ENCODE assay signal across 5 mouse cellular contexts in the genomic region with DNA sequence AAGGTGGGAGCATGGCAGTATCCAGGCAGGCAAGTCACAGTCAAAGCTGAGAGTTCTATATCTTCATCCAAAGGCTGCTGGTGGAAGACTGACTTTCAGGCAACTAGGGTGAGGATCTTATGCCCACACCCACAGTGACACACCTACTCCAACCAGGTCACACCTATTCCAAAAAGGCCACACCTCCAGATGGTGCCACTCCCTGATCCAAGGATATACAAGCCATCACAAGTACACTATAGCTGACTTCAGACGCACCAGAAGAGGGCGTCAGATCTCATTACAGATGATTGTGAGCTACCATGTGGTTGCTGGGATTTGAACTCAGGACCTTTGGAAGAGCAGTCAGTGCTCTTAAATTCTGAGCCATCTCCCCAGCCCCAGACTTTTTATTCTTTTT. TPM values are rescaled to one million over a fixed set of nuclear protein-coding genes. Genes with fewer than 3 reads are reported as not detected.
DNase-seq lines count a peak whose midpoint lies in the region; ATAC-seq and TF ChIP-seq lines count a peak whose summit lies in the region.
"Not testable (repeated sequence)": the region's sequence is repeated elsewhere in the genome, so short reads cannot be mapped to it uniquely, and the experiment has no call there.

No protein-coding gene starts in this region.

- ATAC-seq in liver, embryonic 12.5 days: peak; percentile 57; the same call in 1 of the 2 replicates
- ATAC-seq in liver, embryonic 13.5 days (ENCODE audit: low read depth): peak; percentile 62; the same call in 1 of the 2 replicates
- not testable (repeated sequence) for ATAC-seq in liver, embryonic 14.5 days (ENCODE audit: insufficient read depth); stomach, postnatal 0 days (ENCODE audit: low FRiP score, low TSS enrichment)
- ATAC-seq in liver, embryonic 16.5 days (ENCODE audit: low read depth): 0 out of 2 replicates have a peak, but pooled peaks have one; percentile 30

- TF ChIP-seq EP300 in liver, embryonic 14.5 days (IDR thresholded peaks at IDR 0.05; ENCODE audit: low read depth); stomach, postnatal 0 days (optimal IDR thresholded peaks at IDR 0.05): not testable (repeated sequence)

- not testable (repeated sequence) for H3K4me2 ChIP-seq in liver, embryonic 12.5 days; liver, embryonic 13.5 days; liver, embryonic 14.5 days (ENCODE audit: low read depth); liver, embryonic 16.5 days (ENCODE audit: low read depth, low read length); stomach, postnatal 0 days (replicated peaks; ENCODE audit: low read depth)

- DNase-seq in liver, embryonic 13.5 days; liver, embryonic 14.5 days (ENCODE audit: low read depth in 3 of 3, low spot score in 3 of 3); stomach, postnatal 0 days (ENCODE audit: low spot score): not testable (repeated sequence)

- not testable (repeated sequence) for H3K4me1 ChIP-seq in liver, embryonic 12.5 days; liver, embryonic 13.5 days (replicated peaks); liver, embryonic 14.5 days (replicated peaks; ENCODE audit: control insufficient read depth in 2 of 2, insufficient read depth in 2 of 2, low read length in 1 of 2); liver, embryonic 16.5 days (ENCODE audit: control insufficient read depth, low read depth, low read length); stomach, postnatal 0 days (replicated peaks; ENCODE audit: control insufficient read depth, insufficient read depth)

- not testable (repeated sequence) for H3K4me3 ChIP-seq in liver, embryonic 12.5 days; liver, embryonic 13.5 days (replicated peaks); liver, embryonic 14.5 days (ENCODE audit: insufficient read depth in 1 of 2, low read depth in 2 of 2, low read length in 2 of 2); liver, embryonic 16.5 days (ENCODE audit: low read depth, low read length); stomach, postnatal 0 days (ENCODE audit: low read depth, low read length)

- not testable (repeated sequence) for H3K27ac ChIP-seq in liver, embryonic 12.5 days; liver, embryonic 13.5 days; liver, embryonic 14.5 days; liver, embryonic 16.5 days (ENCODE audit: low read length); stomach, postnatal 0 days (replicated peaks)

- H3K9me3 ChIP-seq in liver, embryonic 12.5 days (replicated peaks); liver, embryonic 13.5 days (replicated peaks); liver, embryonic 14.5 days (ENCODE audit: control insufficient read depth, low read length); liver, embryonic 16.5 days (replicated peaks; ENCODE audit: control insufficient read depth, low read length); stomach, postnatal 0 days (ENCODE audit: control insufficient read depth, low read length): not testable (repeated sequence)

- peaks cover 63% of the 10 kb centered on the region for H3K36me3 ChIP-seq in liver, embryonic 12.5 days
- H3K36me3 ChIP-seq in liver, embryonic 13.5 days: peaks cover 55% of the 10 kb centered on the region
- not testable (repeated sequence) for H3K36me3 ChIP-seq in liver, embryonic 14.5 days (replicated peaks; ENCODE audit: control insufficient read depth, insufficient read depth, low read depth); liver, embryonic 16.5 days (ENCODE audit: control insufficient read depth, insufficient read depth)
- peaks cover 14% of the 10 kb centered on the region for H3K36me3 ChIP-seq in stomach, postnatal 0 days (ENCODE audit: control insufficient read depth, insufficient read depth, low read length)

- not testable (repeated sequence) for H3K9ac ChIP-seq in liver, embryonic 12.5 days; liver, embryonic 13.5 days; liver, embryonic 14.5 days (replicated peaks); liver, embryonic 16.5 days (ENCODE audit: low read depth, low read length); stomach, postnatal 0 days (ENCODE audit: low read length)

- 75% methylated on average over 2 of the region's 2 CpGs for WGBS in liver, embryonic 12.5 days (ENCODE audit: insufficient replicate concordance)
- whole genome bisulfite sequencing in liver, embryonic 13.5 days (ENCODE audit: insufficient replicate concordance): 88% methylated on average over 2 of the region's 2 CpGs
- 89% methylated on average over 2 of the region's 2 CpGs for WGBS in liver, embryonic 14.5 days (ENCODE audit: insufficient replicate concordance)
- WGBS in liver, embryonic 16.5 days (ENCODE audit: insufficient replicate concordance): 77% methylated on average over 2 of the region's 2 CpGs
- 89% methylated on average over 2 of the region's 2 CpGs for WGBS in stomach, postnatal 0 days

- 0 out of 2 replicates have a peak, but pooled peaks have one; percentile 10 for TF ChIP-seq CTCF in liver, embryonic 14.5 days (IDR thresholded peaks at IDR 0.05; ENCODE audit: low read depth)
- peak; percentile 27; the same call in 1 of the 2 replicates for TF ChIP-seq CTCF in stomach, postnatal 0 days (IDR thresholded peaks at IDR 0.05; ENCODE audit: low read depth)

- H3K27me3 ChIP-seq in liver, embryonic 12.5 days (replicated peaks); liver, embryonic 13.5 days; liver, embryonic 14.5 days (ENCODE audit: control insufficient read depth, insufficient read depth, low read length); liver, embryonic 16.5 days (ENCODE audit: control insufficient read depth, insufficient read depth, low read depth, low read length); stomach, postnatal 0 days (ENCODE audit: control insufficient read depth, insufficient read depth, low read length): not testable (repeated sequence)

RNA-seq across cellular contexts. Expression of gene Depdc5, which starts 55.8 kb away (rescaled TPM):
- 14.3 and 14.4 TPM in 2 replicates for polyA plus RNA-seq in liver, embryonic 12.5 days (2016; fragmentation: Nextera tagmentation; extraction: Ambion mirVana)
- polyA plus RNA-seq in liver, embryonic 13.5 days (2015; fragmentation: Nextera tagmentation; extraction: Ambion mirVana): 7.4 and 9.7 TPM in 2 replicates
- polyA plus RNA-seq in liver, embryonic 14.5 days (2012; rRNA removed): 7.3 and 8.3 TPM in 2 replicates
- polyA plus RNA-seq in liver, embryonic 14.5 days (2014; fragmentation: Nextera tagmentation; extraction: Ambion mirVana): 7.1 and 7.5 TPM in 2 replicates
- polyA plus RNA-seq in liver, embryonic 16.5 days (2015; fragmentation: Nextera tagmentation; extraction: Ambion mirVana): 8.0 and 8.6 TPM in 2 replicates
- 4.1 and 5.2 TPM in 2 replicates for polyA plus RNA-seq in stomach, postnatal 0 days (2015; fragmentation: Nextera tagmentation; extraction: Ambion mirVana)
